Mouse (Mus musculus) embryonic fibroblast, embryonic 13.5 days (primary cell): ENCODE results near the gene Mtrr.

Experiments
- CTCF ChIP-seq: IDR thresholded peaks from 2 replicates; pipeline ENCODE4 v1.5.1; 2011; ENCODE audit warnings: mild to moderate bottlenecking, control low read depth, low read length, moderate library complexity, borderline replicate concordance; ENCODE audit not compliant: insufficient read depth
- POLR2A ChIP-seq: IDR thresholded peaks from 2 replicates; pipeline ENCODE4 v1.6.1; 2011; ENCODE audit warnings: low read depth, mild to moderate bottlenecking, control low read depth, low read length, moderate library complexity

- no peak for TF ChIP-seq POLR2A
- TF ChIP-seq CTCF = no peak
Measured at GRCm38 (mm10) chr13:68583961-68584360, 2.0 kb upstream of the Mtrr start.
